Mouse (Mus musculus) liver, postnatal 0 days (tissue): ENCODE measurements around the gene F3. TPM values are rescaled to one million over a fixed set of nuclear protein-coding genes. Genes with fewer than 3 reads are reported as not detected.

Experiments
- ATAC-seq: fragments of 200-750 bp; cut with Nextera tagmentation; 2 replicates; pipeline ENCODE4 v1.8.0; 2017; ENCODE audit warnings: mild to moderate bottlenecking, moderate library complexity
- DNase-seq: peaks from one replicate; pipeline ENCODE4 v3.0.0-alpha.2; 2016
- H3K27ac ChIP-seq: fragments of 300-500 bp; sonication (generic); 2 replicates; pipeline ENCODE4 v1.5.1; 2014; ENCODE audit warnings: antibody characterized with exemption, moderate library complexity, mild to moderate bottlenecking, low read depth
- H3K27me3 ChIP-seq: fragments of 300-500 bp; sonication (generic); 2 replicates; pipeline ENCODE4 v1.6.1; 2014; ENCODE audit warnings: low read length, control low read depth, mixed read lengths; ENCODE audit not compliant: insufficient read depth
- H3K36me3 ChIP-seq: fragments of 300-500 bp; sonication (generic); replicated peaks from 2 replicates; pipeline ENCODE4 v1.6.1; 2014; ENCODE audit warnings: mild to moderate bottlenecking, control low read depth, low read length, moderate library complexity, mixed read lengths; ENCODE audit not compliant: insufficient read depth
- H3K4me1 ChIP-seq: fragments of 300-500 bp; sonication (generic); 2 replicates; pipeline ENCODE4 v1.6.1; 2014; ENCODE audit warnings: antibody characterized with exemption, mild to moderate bottlenecking, control low read depth; ENCODE audit not compliant: insufficient read depth
- H3K4me2 ChIP-seq: fragments of 300-500 bp; sonication (generic); 2 replicates; pipeline ENCODE4 v1.6.1; 2014; ENCODE audit warnings: low read depth, mild to moderate bottlenecking, low read length, moderate library complexity, mixed read lengths
- H3K4me3 ChIP-seq: fragments of 300-500 bp; sonication (generic); 2 replicates; pipeline ENCODE4 v1.5.1; 2014; ENCODE audit warnings: low read depth, low read length
- H3K9ac ChIP-seq: fragments of 300-500 bp; sonication (generic); replicated peaks from 2 replicates; pipeline ENCODE4 v1.6.1; 2014; ENCODE audit warnings: mild to moderate bottlenecking, moderate library complexity
- H3K9me3 ChIP-seq: fragments of 300-500 bp; sonication (generic); 2 replicates; pipeline ENCODE4 v1.6.1; 2016; ENCODE audit warnings: mild to moderate bottlenecking, control low read depth, low read length, mixed read lengths
- CTCF ChIP-seq: sonication (generic); IDR thresholded peaks from 2 replicates; pipeline ENCODE4 v1.5.1; 2016; ENCODE audit warnings: antibody characterized with exemption, low read depth
- EP300 ChIP-seq: IDR thresholded peaks from 2 replicates; pipeline ENCODE4 v1.6.1; 2016; ENCODE audit warnings: antibody characterized with exemption, low read depth, mild to moderate bottlenecking
- WGBS: fragments of 180-500 bp; shearing (Covaris S2); extraction: QIAGEN DNeasy Blood & Tissue Kit; methylation state at CpG from one replicate; pipeline ENCODE4 v1.1.7; 2014; ENCODE audit not compliant: insufficient replicate concordance; 5-methylcytosine and 5-hydroxymethylcytosine counted together
- polyA plus RNA-seq: library from polyadenylated mRNA; unstranded; fragments of >200 nt; fragmentation: Nextera tagmentation; extraction: Ambion mirVana; gene quantifications from 2 replicates; pipeline ENCODE4 v1.2.1, GENCODE M21; 2015

F3 gene
- polyA plus RNA-seq, 1 experiment from 2014 or later, result 1.3 TPM

DNA sequence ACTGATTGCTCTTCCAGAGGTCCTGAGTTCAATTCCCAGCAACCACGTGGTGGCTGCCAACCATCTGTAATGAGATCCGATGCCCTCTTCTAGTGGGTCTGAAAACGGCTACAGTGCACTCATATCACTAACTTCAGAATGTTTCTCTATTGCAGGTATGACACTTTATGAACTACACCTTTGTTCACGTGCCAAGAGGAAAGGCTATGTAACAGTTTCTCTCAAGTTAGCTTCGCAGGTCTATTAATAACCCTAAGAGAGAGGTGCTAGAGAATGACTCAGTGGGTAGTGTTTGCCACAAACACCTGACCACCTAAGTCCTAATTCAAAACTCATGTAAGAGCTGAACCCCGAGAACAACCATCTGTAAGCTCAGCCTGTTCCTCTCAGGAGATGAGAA lies 59.7 kb downstream of the F3 start:
- WGBS, result 80% methylated on average over 6 of the region's 6 CpGs
- peaks cover 15% of the 10 kb centered on the region; the same call in 1 of the 2 replicates for H3K36me3 ChIP-seq

More for the DNA sequence above, 59.7 kb downstream of the F3 start:
- Histone ChIP-seq H3K9me3 (no peaks in the 10 kb centered on the region), H3K4me3 (no peak overlapping the region), H3K4me2 (no peak overlapping the region), H3K4me1 (no peaks in the 10 kb centered on the region), H3K27me3 (no peaks in the 10 kb centered on the region), H3K27ac (no peak overlapping the region), H3K9ac (no peak overlapping the region)
- ATAC-seq, result no peak
- DNase-seq, result no peak
- no peak for TF ChIP-seq EP300
- no peak for TF ChIP-seq CTCF

Other genes starting within 250 kb of the F3 start
- 15.2 and 16.6 TPM in 2 replicates for gene Slc44a3, start 191.1 kb upstream of the F3 start, polyA plus RNA-seq
- not detected in 2 replicates for gene 4930432M17Rik, start 52.8 kb upstream of the F3 start, polyA plus RNA-seq
- 132 and 148 TPM in 2 replicates for gene Abcd3, start 91.8 kb downstream of the F3 start, polyA plus RNA-seq
- 7.3 and 10.4 TPM in 2 replicates for gene Arhgap29, start 229.0 kb downstream of the F3 start, polyA plus RNA-seq